Mouse (Mus musculus) MEL (cell line): ENCODE measurements at regions not wholly inside any gene's neighbourhood (a gene's known extent, or its start where the extent isn't known, plus 50 kb on each side); places are given as distances from the start of the nearest gene placed in this dataset.

Source experiments
- CHD1 ChIP-seq: IDR thresholded peaks from 2 replicates; pipeline ENCODE4 v1.6.1; 2012; ENCODE audit warnings: low read depth, mild to moderate bottlenecking, inconsistent platforms, low read length, improper control_type of control experiment
- CHD2 ChIP-seq: IDR thresholded peaks from 2 replicates; pipeline ENCODE4 v1.6.1; 2011; ENCODE audit warnings: low read length, improper control_type of control experiment
- CTCF ChIP-seq, 3 experiments: IDR thresholded peaks in 2 of 3; conservative IDR thresholded peaks in 1 of 3; 2 replicates each; pipeline ENCODE4 v1.5.1; 2011 to 2012; ENCODE audit warnings: low read length in 3 of 3, low read depth in 2 of 3, mild to moderate bottlenecking in 2 of 3, improper control_type of control experiment in 1 of 3, inconsistent platforms in 1 of 3, mixed read lengths in 1 of 3, moderate library complexity in 1 of 3; ENCODE audit not compliant: control insufficient read depth in 1 of 3, insufficient read depth in 1 of 3, poor library complexity in 1 of 3, severe bottlenecking in 1 of 3
- E2F4 ChIP-seq: IDR thresholded peaks from 2 replicates; pipeline ENCODE4 v1.6.1; 2011; ENCODE audit warnings: low read depth, low read length, improper control_type of control experiment, borderline replicate concordance
- HCFC1 ChIP-seq: IDR thresholded peaks from 2 replicates; pipeline ENCODE4 v1.6.1; 2012; ENCODE audit warnings: low read depth, mild to moderate bottlenecking, inconsistent platforms, low read length, improper control_type of control experiment, moderate library complexity
- MAFK ChIP-seq: IDR thresholded peaks from 2 replicates; pipeline ENCODE4 v1.6.1; 2011; ENCODE audit warnings: low read depth, mild to moderate bottlenecking, low read length, improper control_type of control experiment, borderline replicate concordance
- NRF1 ChIP-seq: IDR thresholded peaks from 2 replicates; pipeline ENCODE4 v1.6.1; 2014; ENCODE audit warnings: low read depth, mild to moderate bottlenecking, inconsistent platforms, low read length, improper control_type of control experiment, moderate library complexity; ENCODE audit not compliant: poor library complexity, insufficient read depth, severe bottlenecking
- SMC3 ChIP-seq: IDR thresholded peaks from 2 replicates; pipeline ENCODE4 v1.6.1; 2011; ENCODE audit warnings: low read depth, low read length, improper control_type of control experiment
- TAL1 ChIP-seq: IDR thresholded peaks from 2 replicates; pipeline ENCODE4 v1.6.1; 2012; ENCODE audit warnings: mild to moderate bottlenecking, inconsistent platforms, low read length, moderate library complexity, mixed read lengths
- TBP ChIP-seq: IDR thresholded peaks from 2 replicates; pipeline ENCODE4 v1.8.0; 2011; ENCODE audit warnings: low read depth, low read length, improper control_type of control experiment
- ZC3H11A ChIP-seq: IDR thresholded peaks from 2 replicates; pipeline ENCODE4 v1.6.1; 2012; ENCODE audit warnings: low read depth, mild to moderate bottlenecking, inconsistent platforms, low read length, improper control_type of control experiment
- ZKSCAN1 ChIP-seq: IDR thresholded peaks from 2 replicates; pipeline ENCODE4 v1.6.1; 2012; ENCODE audit warnings: low read depth, mild to moderate bottlenecking, inconsistent platforms, low read length, improper control_type of control experiment, moderate library complexity
- ZNF384 ChIP-seq: IDR thresholded peaks from 2 replicates; pipeline ENCODE4 v1.6.1; 2012; ENCODE audit warnings: low read depth, mild to moderate bottlenecking, inconsistent platforms, low read length, improper control_type of control experiment

DNA sequence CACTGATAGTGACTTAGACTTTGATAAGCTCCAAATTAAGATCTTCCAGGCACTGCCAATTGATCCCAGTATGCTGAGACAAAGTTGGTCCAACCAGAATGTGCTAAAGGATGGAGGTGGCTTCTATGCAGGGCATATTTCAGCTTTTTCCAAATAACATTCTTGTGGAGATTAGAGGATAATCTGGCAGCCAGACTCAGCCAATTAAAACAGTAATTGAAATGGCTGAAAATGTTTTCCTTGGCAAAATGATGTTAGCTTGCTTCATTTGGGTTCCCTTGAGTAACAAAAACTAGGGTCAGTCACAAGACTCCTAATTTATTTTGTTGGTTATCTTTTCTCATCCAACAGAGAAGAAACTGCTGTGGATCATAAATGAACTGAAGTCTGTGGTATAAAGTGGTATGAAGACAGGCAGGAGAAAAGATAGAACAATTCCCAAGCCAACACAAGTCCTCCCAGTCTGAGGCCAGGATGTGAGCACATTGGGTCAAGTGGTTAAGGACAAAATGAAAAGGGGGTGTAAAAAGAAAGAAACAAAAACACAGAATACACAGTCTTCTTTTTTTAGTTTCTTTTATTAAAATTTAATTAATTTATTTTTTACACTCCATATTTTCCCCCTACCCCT lies 161.4 kb upstream of the Ccn2 start:
- no peak for TF ChIP-seq TAL1
- no peak for TF ChIP-seq HCFC1
- TF ChIP-seq TBP, result no peak
- TF ChIP-seq CHD2, result no peak
- no peak for TF ChIP-seq ZKSCAN1
- no peak for TF ChIP-seq ZC3H11A
- no peak for TF ChIP-seq MAFK
- no peak for TF ChIP-seq CTCF (IDR thresholded peaks at IDR 0.05 in 2 of 3, conservative IDR thresholded peaks at IDR 0.05 in 1 of 3; ENCODE audit: control insufficient read depth in 1 of 3, insufficient read depth in 1 of 3, low read depth in 2 of 3, low read length in 3 of 3, poor library complexity in 1 of 3, severe bottlenecking in 1 of 3)
- TF ChIP-seq NRF1, result no peak
- no peak for TF ChIP-seq E2F4
- no peak for TF ChIP-seq SMC3
- TF ChIP-seq ZNF384, result no peak
- TF ChIP-seq CHD1, result no peak
